Mouse (Mus musculus) embryonic fibroblast, embryonic 13.5 days (primary cell): ENCODE results near the gene Sdc4.

Experiments used
- CTCF ChIP-seq: IDR thresholded peaks from 2 replicates; pipeline ENCODE4 v1.5.1; 2011; ENCODE audit warnings: mild to moderate bottlenecking, control low read depth, low read length, moderate library complexity, borderline replicate concordance; ENCODE audit not compliant: insufficient read depth
- POLR2A ChIP-seq: IDR thresholded peaks from 2 replicates; pipeline ENCODE4 v1.6.1; 2011; ENCODE audit warnings: low read depth, mild to moderate bottlenecking, control low read depth, low read length, moderate library complexity

GRCm38 (mm10) chr2:164465161-164465560 is 21.5 kb upstream of the Sdc4 start:
- TF ChIP-seq CTCF (no peak), POLR2A (no peak)
